Mouse (Mus musculus): ENCODE results near the gene Tcea2.

GRCm38 (mm10) chr2:181695776-181696175 is 15.7 kb downstream of the Tcea2 start:
- TF ChIP-seq CTCF (IDR thresholded peaks at IDR 0.05; ENCODE audit: insufficient read depth, low read depth, low read length) (no peak), POLR2A (IDR thresholded peaks at IDR 0.05; ENCODE audit: insufficient read depth, low read depth, low read length) (no peak)
